Mouse (Mus musculus): ENCODE results near the gene Inpp5k. TPM values are rescaled to one million over a fixed set of nuclear protein-coding genes. Genes with fewer than 3 reads are reported as not detected.
A peak's percentile ranks its signal among the peaks of the same experiment; 100 is the strongest.

The Inpp5k gene
- polyA plus RNA-seq, 1 experiment from 2014 or later = 55.5 TPM

GRCm38 (mm10) chr11:75649155-75649561, 18.4 kb downstream of the Inpp5k start:
- Histone ChIP-seq H3K9ac (ENCODE audit: low read length) (no peak overlapping the region), H3K27ac (ENCODE audit: low read depth, low read length) (no peak overlapping the region), H3K36me3 (ENCODE audit: control insufficient read depth, insufficient read depth, low read length) (peaks cover 10% of the 10 kb centered on the region), H3K4me2 (ENCODE audit: low read length) (no peak overlapping the region), H3K4me3 (ENCODE audit: low read depth, low read length) (no peak overlapping the region), H3K4me1 (ENCODE audit: control insufficient read depth, insufficient read depth, low read length) (peaks cover 8% of the 10 kb centered on the region), H3K27me3 (replicated peaks; ENCODE audit: control insufficient read depth, insufficient read depth, low read length) (peaks cover 10% of the 10 kb centered on the region), H3K9me3 (replicated peaks; ENCODE audit: control insufficient read depth, low read length) (no peaks in the 10 kb centered on the region)
- ATAC-seq (no peak), DNase-seq (ENCODE audit: low spot score) (no peak)
- WGBS = 86% methylated on average over 4 of the region's 4 CpGs

GRCm38 (mm10) chr11:75650311-75650710, 19.5 kb downstream of the Inpp5k start, which contains the start of gene Myo1c:
Myo1c (plus strand) TSS chr11:75650504.
- peak within 1 kb of the TSS; percentile 54 for H3K4me3 ChIP-seq (ENCODE audit: low read depth, low read length)
- H3K4me2 ChIP-seq (ENCODE audit: low read length) = peak within 1 kb of the TSS; percentile 66
- H3K9me3 ChIP-seq (replicated peaks; ENCODE audit: control insufficient read depth, low read length) = no peaks in the 10 kb centered on the region
- H3K4me1 ChIP-seq (ENCODE audit: control insufficient read depth, insufficient read depth, low read length) = peaks cover 8% of the 10 kb centered on the region
- DNase-seq (ENCODE audit: low spot score) (no peak), ATAC-seq (no peak)
- peak within 1 kb of the TSS; percentile 78 for H3K9ac ChIP-seq (ENCODE audit: low read length)
- 84% methylated on average over 7 of the region's 7 CpGs for WGBS
- H3K27me3 ChIP-seq (replicated peaks; ENCODE audit: control insufficient read depth, insufficient read depth, low read length) = peaks cover 10% of the 10 kb centered on the region
- H3K27ac ChIP-seq (ENCODE audit: low read depth, low read length) = no peak within 1 kb of the TSS
- peaks cover 5% of the 10 kb centered on the region; the same call in 1 of the 2 replicates for H3K36me3 ChIP-seq (ENCODE audit: control insufficient read depth, insufficient read depth, low read length)

GRCm38 (mm10) chr11:75650958-75651425, 20.2 kb downstream of the Inpp5k start:
- H3K4me3 ChIP-seq (ENCODE audit: low read depth, low read length) = peak overlapping the region; percentile 54
- no peaks in the 10 kb centered on the region for H3K9me3 ChIP-seq (replicated peaks; ENCODE audit: control insufficient read depth, low read length)
- H3K4me1 ChIP-seq (ENCODE audit: control insufficient read depth, insufficient read depth, low read length) = peaks cover 8% of the 10 kb centered on the region
- H3K4me2 ChIP-seq (ENCODE audit: low read length) = peak overlapping the region; percentile 66
- DNase-seq (ENCODE audit: low spot score) = no peak
- peaks cover 10% of the 10 kb centered on the region for H3K27me3 ChIP-seq (replicated peaks; ENCODE audit: control insufficient read depth, insufficient read depth, low read length)
- peak overlapping the region; percentile 78 for H3K9ac ChIP-seq (ENCODE audit: low read length)
- H3K36me3 ChIP-seq (ENCODE audit: control insufficient read depth, insufficient read depth, low read length) = 0 out of 2 replicates have a peak, but pooled peaks cover 3% of the 10 kb centered on the region
- no peak overlapping the region for H3K27ac ChIP-seq (ENCODE audit: low read depth, low read length)
- no peak for ATAC-seq
- WGBS = 53% methylated on average over 13 of the region's 13 CpGs

- Histone ChIP-seq H3K4me2 (ENCODE audit: low read length) (peak overlapping the region; percentile 66), H3K9ac (ENCODE audit: low read length) (peak overlapping the region; percentile 78), H3K27ac (ENCODE audit: low read depth, low read length) (peak overlapping the region; percentile 48; the same call in 1 of the 2 replicates), H3K4me1 (ENCODE audit: control insufficient read depth, insufficient read depth, low read length) (peaks cover 10% of the 10 kb centered on the region), H3K4me3 (ENCODE audit: low read depth, low read length) (peak overlapping the region; percentile 54), H3K27me3 (replicated peaks; ENCODE audit: control insufficient read depth, insufficient read depth, low read length) (peaks cover 10% of the 10 kb centered on the region), H3K9me3 (replicated peaks; ENCODE audit: control insufficient read depth, low read length) (no peaks in the 10 kb centered on the region), H3K36me3 (ENCODE audit: control insufficient read depth, insufficient read depth, low read length) (0 out of 2 replicates have a peak, but pooled peaks cover 2% of the 10 kb centered on the region)
- peak; percentile 65 for DNase-seq (ENCODE audit: low spot score)
- ATAC-seq = peak; percentile 70
- under 1% methylated on average over 41 of the region's 54 CpGs for WGBS
Observed at GRCm38 (mm10) chr11:75651426-75652221, 20.8 kb downstream of the Inpp5k start.

GRCm38 (mm10) chr11:75652222-75652941, 21.6 kb downstream of the Inpp5k start:
- H3K27ac ChIP-seq (ENCODE audit: low read depth, low read length) = no peak overlapping the region
- H3K27me3 ChIP-seq (replicated peaks; ENCODE audit: control insufficient read depth, insufficient read depth, low read length) = peaks cover 10% of the 10 kb centered on the region
- peak overlapping the region; percentile 54 for H3K4me3 ChIP-seq (ENCODE audit: low read depth, low read length)
- ATAC-seq = no peak
- peak overlapping the region; percentile 66 for H3K4me2 ChIP-seq (ENCODE audit: low read length)
- no peaks in the 10 kb centered on the region for H3K9me3 ChIP-seq (replicated peaks; ENCODE audit: control insufficient read depth, low read length)
- WGBS = 25% methylated on average over 20 of the region's 20 CpGs
- DNase-seq (ENCODE audit: low spot score) = no peak
- H3K4me1 ChIP-seq (ENCODE audit: control insufficient read depth, insufficient read depth, low read length) = peaks cover 11% of the 10 kb centered on the region
- H3K9ac ChIP-seq (ENCODE audit: low read length) = peak overlapping the region; percentile 78
- no peaks in the 10 kb centered on the region for H3K36me3 ChIP-seq (ENCODE audit: control insufficient read depth, insufficient read depth, low read length)

GRCm38 (mm10) chr11:75652942-75653684, 22.3 kb downstream of the Inpp5k start:
- H3K9me3 ChIP-seq (replicated peaks; ENCODE audit: control insufficient read depth, low read length) = no peaks in the 10 kb centered on the region
- peaks cover 11% of the 10 kb centered on the region for H3K4me1 ChIP-seq (ENCODE audit: control insufficient read depth, insufficient read depth, low read length)
- peaks cover 10% of the 10 kb centered on the region for H3K27me3 ChIP-seq (replicated peaks; ENCODE audit: control insufficient read depth, insufficient read depth, low read length)
- no peaks in the 10 kb centered on the region for H3K36me3 ChIP-seq (ENCODE audit: control insufficient read depth, insufficient read depth, low read length)
- no peak overlapping the region for H3K9ac ChIP-seq (ENCODE audit: low read length)
- 35% methylated on average over 14 of the region's 14 CpGs for WGBS
- peak overlapping the region; percentile 77 for H3K4me2 ChIP-seq (ENCODE audit: low read length)
- H3K27ac ChIP-seq (ENCODE audit: low read depth, low read length) = no peak overlapping the region
- H3K4me3 ChIP-seq (ENCODE audit: low read depth, low read length) = peak overlapping the region; percentile 40; the same call in 1 of the 2 replicates
- no peak for ATAC-seq
- no peak for DNase-seq (ENCODE audit: low spot score)

GRCm38 (mm10) chr11:75653781-75654470, 23.1 kb downstream of the Inpp5k start:
- Histone ChIP-seq H3K9ac (ENCODE audit: low read length) (peak overlapping the region; percentile 57), H3K4me3 (ENCODE audit: low read depth, low read length) (peak overlapping the region; percentile 40), H3K4me1 (ENCODE audit: control insufficient read depth, insufficient read depth, low read length) (peaks cover 11% of the 10 kb centered on the region), H3K9me3 (replicated peaks; ENCODE audit: control insufficient read depth, low read length) (no peaks in the 10 kb centered on the region), H3K27ac (ENCODE audit: low read depth, low read length) (no peak overlapping the region), H3K36me3 (ENCODE audit: control insufficient read depth, insufficient read depth, low read length) (no peaks in the 10 kb centered on the region), H3K4me2 (ENCODE audit: low read length) (peak overlapping the region; percentile 77), H3K27me3 (replicated peaks; ENCODE audit: control insufficient read depth, insufficient read depth, low read length) (peaks cover 10% of the 10 kb centered on the region)
- WGBS = 1% methylated on average over 41 of the region's 45 CpGs
- ATAC-seq (peak; percentile 55), DNase-seq (ENCODE audit: low spot score) (peak; percentile 79)
